Mouse (Mus musculus) cerebellum, adult 11 months (tissue): ENCODE data around the gene Lrrc55.

Experiments used
- DNase-seq: peaks from one replicate; pipeline ENCODE4 v3.0.0; 2022

Lrrc55 gene

GRCm38 (mm10) chr2:85131226-85131625 lies 65.8 kb downstream of the Lrrc55 start:
- no peak for DNase-seq

- DNase-seq, result no peak
Measured at GRCm38 (mm10) chr2:85129496-85129971, 67.5 kb downstream of the Lrrc55 start.

- DNase-seq, result peak; percentile 35
Measured at GRCm38 (mm10) chr2:85123869-85124535, 73.0 kb downstream of the Lrrc55 start.

- peak; percentile 11 for DNase-seq
Measured at GRCm38 (mm10) chr2:85123187-85123868, 73.7 kb downstream of the Lrrc55 start.
